Mouse (Mus musculus): ENCODE results near the gene Arhgap25. TPM values are rescaled to one million over a fixed set of nuclear protein-coding genes. Genes with fewer than 3 reads are reported as not detected.

The Arhgap25 gene
- 1.6 TPM for polyA plus RNA-seq (2015; fragmentation: Illumina TruSeq; extraction: RNeasy Lipid Tissue Mini Kit (QIAGEN cat#74804); ENCODE audit: insufficient read depth, low read depth, low replicate concordance)

GRCm38 (mm10) chr6:87532953-87533710, at the start of gene Arhgap25:
Arhgap25 (minus strand) TSS chr6:87533259.

GRCm38 (mm10) chr6:87428487-87429044, 104.5 kb downstream of the Arhgap25 start, which contains the start of gene Bmp10:
Bmp10 (plus strand) TSS chr6:87428994.

Other genes with a start within 250 kb of the Arhgap25 start
- gene Antxr1, start 197.4 kb downstream of the Arhgap25 start, polyA plus RNA-seq (2015; fragmentation: Illumina TruSeq; extraction: RNeasy Lipid Tissue Mini Kit (QIAGEN cat#74804); ENCODE audit: insufficient read depth, low read depth, low replicate concordance): 7.4 TPM
- not detected for gene Gkn1, start 182.3 kb downstream of the Arhgap25 start, polyA plus RNA-seq (2015; fragmentation: Illumina TruSeq; extraction: RNeasy Lipid Tissue Mini Kit (QIAGEN cat#74804); ENCODE audit: insufficient read depth, low read depth, low replicate concordance)
- not detected for gene Gkn2, start 159.9 kb downstream of the Arhgap25 start, polyA plus RNA-seq (2015; fragmentation: Illumina TruSeq; extraction: RNeasy Lipid Tissue Mini Kit (QIAGEN cat#74804); ENCODE audit: insufficient read depth, low read depth, low replicate concordance)
- 1.4 TPM for gene Gkn3, start 144.3 kb downstream of the Arhgap25 start, polyA plus RNA-seq (2015; fragmentation: Illumina TruSeq; extraction: RNeasy Lipid Tissue Mini Kit (QIAGEN cat#74804); ENCODE audit: insufficient read depth, low read depth, low replicate concordance)
- not detected for gene Bmp10, start 104.3 kb downstream of the Arhgap25 start, polyA plus RNA-seq (2015; fragmentation: Illumina TruSeq; extraction: RNeasy Lipid Tissue Mini Kit (QIAGEN cat#74804); ENCODE audit: insufficient read depth, low read depth, low replicate concordance)
- gene Prokr1, start 57.5 kb upstream of the Arhgap25 start, polyA plus RNA-seq (2015; fragmentation: Illumina TruSeq; extraction: RNeasy Lipid Tissue Mini Kit (QIAGEN cat#74804); ENCODE audit: insufficient read depth, low read depth, low replicate concordance): 0.26 TPM
- 1.2 TPM for gene Aplf, start 138.9 kb upstream of the Arhgap25 start, polyA plus RNA-seq (2015; fragmentation: Illumina TruSeq; extraction: RNeasy Lipid Tissue Mini Kit (QIAGEN cat#74804); ENCODE audit: insufficient read depth, low read depth, low replicate concordance)
- 1.2 TPM for gene Efcc1, start 197.6 kb upstream of the Arhgap25 start, polyA plus RNA-seq (2015; fragmentation: Illumina TruSeq; extraction: RNeasy Lipid Tissue Mini Kit (QIAGEN cat#74804); ENCODE audit: insufficient read depth, low read depth, low replicate concordance)
- gene Gp9, start 244.8 kb upstream of the Arhgap25 start, polyA plus RNA-seq (2015; fragmentation: Illumina TruSeq; extraction: RNeasy Lipid Tissue Mini Kit (QIAGEN cat#74804); ENCODE audit: insufficient read depth, low read depth, low replicate concordance): not detected

All from pancreas, adult 10 weeks (tissue).